Mouse (Mus musculus) C2C12 (cell line): ENCODE results near the gene S100a11.
A peak's percentile ranks its signal among the peaks of the same experiment; 100 is the strongest.

ENCODE experiments used
- CTCF ChIP-seq: IDR thresholded peaks from one replicate; pipeline ENCODE4 v1.5.1; 2011; ENCODE audit not compliant: control insufficient read depth, insufficient read depth, insufficient read length
- USF1 ChIP-seq: IDR thresholded peaks from one replicate; pipeline ENCODE4 v1.6.1; 2011; ENCODE audit warnings: low read depth, mild to moderate bottlenecking, control low read depth, moderate library complexity

- no peak for TF ChIP-seq CTCF
- peak; percentile 8 for TF ChIP-seq USF1
Measured at GRCm38 (mm10) chr3:93519856-93520329, 395 bp upstream of the S100a11 start.
